Mouse (Mus musculus) G1E (cell line): ENCODE measurements around the gene Zfp512b.

Source experiments
- CTCF ChIP-seq: IDR thresholded peaks from 2 replicates; pipeline ENCODE4 v1.5.1; 2012; ENCODE audit warnings: low read depth, low read length, inconsistent platforms, mixed read lengths
- GATA1 ChIP-seq: IDR thresholded peaks from 2 replicates; pipeline ENCODE4 v1.6.1; 2012; ENCODE audit warnings: borderline replicate concordance, low read length, inconsistent platforms, mixed read lengths

DNA sequence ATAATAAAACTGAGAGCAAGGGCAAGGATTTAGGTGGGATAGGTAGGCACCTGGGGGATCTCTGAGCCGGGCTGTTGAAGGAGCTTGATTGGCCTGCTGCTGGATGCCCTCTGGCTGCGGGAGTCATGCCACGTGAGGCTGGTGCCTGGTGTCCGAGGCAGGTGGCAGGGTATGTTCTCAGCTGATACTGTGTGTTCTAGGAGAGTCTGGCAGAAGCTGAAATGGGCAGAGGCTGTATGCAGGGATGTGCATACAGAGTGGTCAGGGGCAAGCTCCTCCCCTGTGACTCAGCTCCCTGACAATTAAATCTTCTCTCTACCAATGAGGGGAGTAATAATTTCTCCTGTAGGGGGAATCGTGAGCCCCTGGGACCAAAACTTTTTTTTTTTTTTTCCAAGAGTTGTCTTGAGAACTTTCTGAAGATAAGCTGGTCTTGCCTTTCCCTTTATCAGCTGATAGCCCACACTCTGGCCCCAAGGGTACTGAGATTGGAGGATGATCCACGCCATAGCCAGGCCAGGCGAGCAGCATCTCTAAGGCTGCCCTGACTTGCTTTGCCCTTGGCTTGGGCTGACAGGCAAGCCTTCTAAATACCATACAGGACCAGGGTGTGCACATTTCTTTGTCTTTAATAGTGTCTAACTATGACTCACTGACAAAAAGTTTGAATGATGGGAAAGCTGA, 4.9 kb upstream of the Zfp512b start:
- TF ChIP-seq CTCF: 0 out of 2 replicates have a peak, but pooled peaks have one; percentile 19
- TF ChIP-seq GATA1: no peak
